Mouse (Mus musculus): ENCODE measurements around the gene Fam43a.
A peak's percentile ranks its signal among the peaks of the same experiment; 100 is the strongest.

Gene Fam43a

GRCm38 (mm10) chr16:30596959-30597681 is 2.4 kb upstream of the Fam43a start:
- peak; percentile 91 for DNase-seq

GRCm38 (mm10) chr16:30600431-30601045 is 1.0 kb downstream of the Fam43a start:
- peak; percentile 68 for DNase-seq

GRCm38 (mm10) chr16:30601046-30601832 is 1.7 kb downstream of the Fam43a start:
- DNase-seq: peak; percentile 77

GRCm38 (mm10) chr16:30601946-30602345 is 2.4 kb downstream of the Fam43a start:
- DNase-seq: peak; percentile 56

GRCm38 (mm10) chr16:30602684-30603530 is 3.4 kb downstream of the Fam43a start:
- peak; percentile 55 for DNase-seq

DNA sequence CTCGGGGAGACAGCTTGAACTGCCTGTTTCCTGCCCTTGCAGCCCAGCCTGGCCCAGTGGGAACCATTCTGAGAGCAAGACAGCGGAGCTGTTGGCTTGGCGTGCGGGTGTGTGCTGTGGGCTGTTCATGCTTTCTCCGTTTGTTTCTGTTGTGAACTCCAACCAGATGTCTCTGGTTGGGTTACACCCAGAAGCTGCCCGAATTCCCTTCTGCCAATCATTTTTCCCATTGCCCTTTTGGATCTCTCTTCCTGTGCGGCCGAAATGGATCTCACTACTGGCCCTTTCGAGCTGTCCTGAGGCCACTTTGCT is 4.0 kb downstream of the Fam43a start:
- peak; percentile 64 for DNase-seq

DNA sequence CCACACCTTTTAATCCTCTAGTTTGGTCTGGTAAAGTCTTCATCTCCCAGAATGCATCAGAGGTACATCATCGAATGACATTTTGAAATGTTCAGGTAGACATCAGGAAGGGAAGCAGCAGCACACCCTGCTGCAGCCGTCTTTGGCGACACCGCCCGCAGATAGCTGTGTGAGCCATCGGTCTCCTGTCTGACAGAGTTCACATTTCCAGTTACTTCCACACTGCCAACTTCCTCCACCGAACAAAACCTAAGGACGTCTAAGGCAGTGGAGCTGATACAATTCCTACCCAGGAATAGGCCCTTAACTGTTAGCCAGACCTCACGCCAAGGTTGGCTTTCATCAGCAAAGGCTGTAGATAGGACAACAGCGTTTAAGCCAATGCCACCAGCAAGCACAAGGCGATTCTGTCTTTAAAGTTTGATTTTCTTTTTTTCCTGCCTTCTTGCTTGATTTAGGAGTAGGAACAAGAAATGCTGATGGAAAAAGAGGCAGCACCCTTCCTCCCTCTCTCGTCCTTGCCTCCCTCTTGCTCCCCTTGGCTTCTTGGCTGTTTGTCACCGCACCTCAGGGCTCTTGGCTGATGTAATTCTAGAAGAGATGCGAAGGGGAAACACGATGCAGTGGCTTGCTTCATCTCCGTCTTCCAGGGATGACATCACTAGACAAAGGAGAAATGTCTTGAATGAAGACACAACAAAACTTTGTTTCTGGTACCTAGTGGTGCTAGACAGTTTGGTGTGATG is 4.7 kb downstream of the Fam43a start:
- no peak for DNase-seq

DNA sequence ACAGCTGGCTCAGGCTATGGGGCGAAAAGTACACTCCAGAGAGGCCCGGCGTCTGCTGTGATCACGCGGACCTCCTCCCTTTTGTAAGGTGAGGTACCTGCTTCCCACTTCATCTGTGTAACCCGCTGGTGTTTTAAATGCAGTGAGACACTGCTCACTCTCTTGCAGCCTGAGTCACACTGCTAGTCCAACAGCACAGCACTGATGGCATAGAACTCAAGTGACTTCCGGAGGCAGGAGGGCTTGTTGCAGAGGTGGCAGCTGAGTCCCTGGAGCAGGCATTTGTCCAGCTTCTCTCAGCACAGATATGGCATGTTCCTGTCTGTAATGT is 5.2 kb downstream of the Fam43a start:
- no peak for DNase-seq

- no peak for DNase-seq
These were observed 6.0 kb downstream of the Fam43a start for GRCm38 (mm10) chr16:30605528-30605927.

DNA sequence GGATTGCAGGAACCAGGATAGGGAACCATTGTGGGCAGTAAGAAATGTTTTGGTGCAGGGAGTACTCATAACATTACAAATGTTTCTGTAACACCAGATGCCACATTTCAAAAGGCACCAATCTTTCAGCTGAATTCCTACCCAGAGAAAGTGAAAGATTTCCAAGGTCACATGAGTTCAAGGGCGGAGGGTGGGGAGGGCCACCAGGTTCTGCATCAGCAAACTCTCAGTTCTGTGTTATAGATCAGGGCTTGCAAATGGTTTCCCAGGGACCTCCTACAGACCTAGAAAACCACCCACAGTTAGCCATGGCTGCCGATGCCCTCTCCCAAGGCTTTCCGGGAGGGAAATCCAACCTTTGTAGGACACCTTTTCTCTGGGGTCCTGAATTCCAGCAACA is 8.3 kb downstream of the Fam43a start:
- no peak for DNase-seq

GRCm38 (mm10) chr16:30611331-30611730 is 11.8 kb downstream of the Fam43a start:
- DNase-seq: no peak

DNA sequence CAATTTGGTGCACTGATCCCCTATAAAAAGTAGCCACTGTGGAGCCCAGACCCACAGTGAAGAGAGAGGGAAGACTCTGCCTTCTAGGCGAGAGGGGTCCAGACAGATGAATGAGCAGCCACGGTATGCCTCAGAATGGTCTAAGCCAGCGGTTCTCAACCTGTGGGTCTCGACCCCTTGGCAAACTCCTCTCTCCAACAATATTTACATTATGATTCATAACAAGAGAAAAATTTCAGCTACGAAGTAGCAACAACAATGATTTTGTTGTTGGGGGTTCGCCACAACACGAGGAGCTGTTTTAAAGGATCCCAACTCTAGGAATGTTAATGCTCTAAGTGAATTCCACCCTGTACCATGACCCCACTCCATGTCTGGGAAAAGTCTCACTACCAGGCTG is 13.6 kb downstream of the Fam43a start:
- DNase-seq: no peak

DNA sequence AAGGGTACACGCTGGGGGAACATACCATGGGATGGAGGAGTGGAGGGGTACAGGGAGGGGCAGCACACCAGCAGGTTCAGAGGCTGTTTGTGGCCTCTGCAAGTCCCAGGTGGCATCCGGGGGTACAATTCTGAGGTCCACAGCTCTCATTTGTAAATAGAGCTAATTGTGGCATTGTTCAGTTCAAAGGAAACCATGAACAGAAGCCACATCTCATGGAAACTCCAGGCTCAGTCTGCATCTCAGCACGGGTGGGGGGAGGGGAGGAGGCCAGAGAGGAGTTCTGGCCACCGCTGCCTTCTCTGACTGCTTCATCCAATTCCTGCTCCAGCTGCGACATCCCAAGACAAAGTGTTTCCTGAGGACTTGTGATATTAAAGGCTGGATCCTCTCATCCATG is 14.6 kb downstream of the Fam43a start:
- DNase-seq: no peak

- DNase-seq: no peak
These were observed 15.3 kb downstream of the Fam43a start for GRCm38 (mm10) chr16:30614705-30615317.

DNA sequence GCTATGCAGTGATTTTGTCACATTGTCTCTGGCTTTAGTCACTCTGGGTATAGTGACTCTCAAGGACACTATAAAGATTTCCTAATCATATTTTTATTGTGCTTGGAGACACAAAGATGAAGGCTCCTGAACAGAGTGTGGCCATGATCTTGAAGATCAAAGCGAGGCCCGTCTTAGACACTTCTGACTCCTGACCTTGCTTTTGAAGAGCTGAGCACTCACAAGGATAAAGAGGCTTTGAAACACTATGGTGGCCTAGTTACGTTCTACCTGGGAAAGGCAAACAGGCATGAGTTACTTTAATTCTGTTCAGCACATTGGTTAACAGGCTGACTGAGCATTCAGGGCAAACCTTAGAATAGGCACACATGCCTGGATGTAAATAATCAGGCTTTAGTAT is 16.8 kb downstream of the Fam43a start:
- no peak for DNase-seq

DNA sequence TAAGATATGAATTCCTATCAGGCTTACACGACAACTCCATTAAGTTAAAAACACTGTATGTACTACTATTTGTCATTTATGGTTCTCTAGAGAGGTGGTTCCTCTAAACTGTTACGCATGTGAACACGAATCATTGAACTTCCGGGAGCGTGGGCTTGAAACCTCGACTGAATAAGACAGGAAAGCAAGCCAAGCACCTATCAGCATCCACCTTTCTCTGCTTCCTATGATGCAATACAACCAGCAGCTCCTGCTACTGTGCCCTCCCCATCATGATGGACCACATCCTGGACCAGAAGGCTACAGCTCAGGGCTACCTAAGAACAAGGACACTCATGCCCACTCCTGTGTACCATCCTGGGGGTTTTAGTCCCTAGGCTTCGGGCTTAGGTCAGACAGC is 24.1 kb downstream of the Fam43a start:
- no peak for DNase-seq

DNA sequence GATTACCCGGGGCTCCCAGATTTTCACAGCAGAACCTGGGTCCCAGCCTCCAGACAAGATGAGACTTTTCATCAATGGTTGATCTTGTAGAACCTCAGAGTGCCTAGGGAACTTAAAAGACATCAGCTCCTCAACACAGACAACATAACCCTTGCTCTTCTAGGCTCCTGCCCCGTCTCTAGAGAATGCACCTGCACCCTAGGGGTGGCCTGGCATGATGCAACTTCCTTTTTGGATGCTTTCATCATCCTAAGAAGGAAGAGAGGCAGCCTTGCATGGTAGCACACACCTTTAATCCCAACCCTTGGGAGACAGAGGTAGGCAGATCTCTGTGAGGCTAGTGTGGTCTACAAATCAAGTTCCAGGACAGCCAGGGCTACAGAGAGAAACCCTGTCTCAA is 25.1 kb downstream of the Fam43a start:
- peak; percentile 49 for DNase-seq

DNA sequence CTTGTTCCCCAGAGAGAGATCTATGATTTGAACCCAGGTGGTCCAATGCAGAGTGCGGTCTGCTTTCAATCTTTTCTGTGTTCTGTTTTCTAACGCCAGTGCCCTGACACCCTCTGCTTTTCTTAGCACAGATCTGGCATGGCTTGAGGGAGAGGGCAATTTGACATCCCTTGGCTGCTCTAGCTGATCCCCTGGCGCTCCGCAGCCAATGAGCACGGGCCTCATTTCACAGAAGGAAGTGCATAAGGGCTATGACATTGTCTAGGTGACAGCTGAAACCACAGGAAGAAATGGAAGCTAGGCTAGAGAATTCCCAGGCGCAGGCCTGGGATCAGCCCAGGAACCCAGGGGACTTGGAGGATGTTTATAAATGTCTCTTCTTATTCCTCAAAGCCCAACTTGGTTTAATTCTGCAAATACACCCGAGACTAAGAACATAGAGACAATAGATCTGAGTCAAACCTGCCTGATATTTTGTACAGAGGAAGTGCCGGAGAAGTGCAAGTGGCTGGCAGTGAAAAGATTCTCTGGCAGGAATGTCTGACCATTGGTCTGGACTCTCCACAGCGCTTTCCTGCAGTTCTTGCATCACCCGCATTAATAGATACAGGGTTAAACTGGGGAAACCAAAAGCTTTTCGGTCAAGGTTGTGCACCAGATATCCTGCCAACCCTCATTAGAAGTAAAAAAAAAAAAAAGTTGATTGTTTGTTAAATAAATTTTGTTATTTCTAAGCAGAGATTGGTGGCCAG is 28.2 kb downstream of the Fam43a start:
- DNase-seq: no peak

DNA sequence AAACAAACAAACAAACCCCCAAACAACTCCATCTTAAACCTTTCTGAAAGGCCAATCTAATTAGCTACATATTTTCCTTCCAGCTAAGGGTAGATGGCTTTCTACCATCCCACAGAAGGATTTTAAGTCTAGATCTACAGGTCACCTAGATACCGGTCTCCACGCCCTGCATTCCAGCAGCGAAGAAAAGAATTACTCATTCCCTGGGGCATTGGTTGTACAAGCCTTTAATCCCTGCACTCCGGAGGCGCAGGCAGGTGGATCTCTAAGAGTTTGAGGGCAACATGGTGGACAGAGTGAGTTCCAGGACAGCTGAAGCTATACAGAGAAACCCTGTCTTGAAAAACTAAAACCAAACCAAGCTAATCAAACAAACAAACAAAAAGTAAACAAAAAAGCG is 28.9 kb downstream of the Fam43a start:
- no peak for DNase-seq

DNA sequence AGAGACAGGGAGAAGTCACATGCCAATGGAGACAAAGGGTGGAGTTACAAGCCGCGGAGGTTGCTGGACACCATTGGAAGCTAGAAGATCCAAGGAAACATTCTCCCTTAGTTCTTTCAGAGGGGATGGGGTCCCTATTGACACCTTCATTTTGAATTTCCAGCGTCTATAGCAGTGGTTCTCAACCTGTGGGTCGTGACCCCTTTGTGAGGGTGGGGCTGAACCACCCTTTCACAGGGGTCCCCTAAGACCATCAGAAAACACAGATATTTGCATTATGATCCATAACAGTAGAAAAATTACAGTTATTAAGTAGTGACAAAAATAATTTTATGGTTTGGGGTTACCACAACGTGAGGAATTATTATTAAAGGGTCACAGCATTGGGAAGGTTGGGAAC is 30.0 kb downstream of the Fam43a start:
- no peak for DNase-seq
